8 mouse cellular contexts compared by ENCODE assay signal in the genomic region with DNA sequence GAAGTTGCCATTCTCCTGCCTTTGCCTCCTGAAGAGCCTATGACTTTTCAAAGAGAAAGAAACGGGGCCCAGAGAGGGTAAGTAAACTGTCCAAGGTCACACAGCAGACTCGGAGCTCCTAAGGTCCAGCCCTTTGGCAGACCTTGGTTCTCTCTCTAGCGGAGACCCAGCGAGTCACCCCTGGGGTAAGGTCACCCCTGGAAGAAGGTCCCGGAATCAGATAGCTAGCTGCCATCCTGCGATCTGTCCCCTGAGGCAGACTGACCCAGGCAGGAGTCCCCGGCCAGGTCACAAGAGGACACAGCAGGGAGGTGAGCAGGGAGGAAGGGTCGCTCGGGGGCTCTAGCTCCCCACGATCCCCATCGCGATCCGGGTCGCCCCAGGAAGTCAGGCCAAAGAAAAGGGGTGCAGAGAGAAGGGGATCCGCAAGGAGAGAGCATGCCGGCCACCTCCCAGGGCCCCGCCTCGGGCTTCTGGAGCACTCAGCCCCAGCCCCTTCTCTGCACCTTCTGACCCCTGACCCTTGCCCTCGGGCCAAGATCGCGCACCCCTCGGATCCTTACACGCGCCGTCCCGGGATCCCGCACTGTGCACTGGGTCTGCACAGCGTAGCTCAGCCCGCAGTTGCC. TPM values are rescaled to one million over a fixed set of nuclear protein-coding genes. Genes with fewer than 3 reads are reported as not detected.
DNase-seq lines count a peak whose midpoint lies in the region; ATAC-seq and TF ChIP-seq lines count a peak whose summit lies in the region.

No protein-coding gene starts in this region.

- no peak for TF ChIP-seq CTCF in testis, adult 2 months (IDR thresholded peaks at IDR 0.05; ENCODE audit: control insufficient read depth, insufficient read depth, insufficient replicate concordance, low read depth, low read length)
- TF ChIP-seq CTCF in liver, adult 2 months (IDR thresholded peaks at IDR 0.05; ENCODE audit: low read depth, low read length), result no peak

- WGBS in liver, adult 2 months, result under 1% methylated on average over 29 of the region's 29 CpGs
- WGBS in stomach, embryonic 16.5 days, result under 1% methylated on average over 29 of the region's 29 CpGs

- H3K27ac ChIP-seq in testis, adult 2 months (ENCODE audit: control insufficient read depth, insufficient read depth, low read depth, low read length), result peak overlapping the region; percentile 34; the same call in 1 of the 2 replicates
- peak overlapping the region; percentile 73 for H3K27ac ChIP-seq in liver, adult 2 months (replicated peaks; ENCODE audit: insufficient read depth, low read depth, low read length)
- H3K27ac ChIP-seq in stomach, embryonic 16.5 days (ENCODE audit: low read length), result peak overlapping the region; percentile 34; the same call in 1 of the 2 replicates

- no peaks in the 10 kb centered on the region for H3K27me3 ChIP-seq in testis, adult 2 months (ENCODE audit: control insufficient read depth, insufficient read depth, low read length)
- H3K27me3 ChIP-seq in liver, adult 2 months (ENCODE audit: control insufficient read depth, insufficient read depth, low read length), result no peaks in the 10 kb centered on the region
- H3K27me3 ChIP-seq in stomach, embryonic 16.5 days (ENCODE audit: control insufficient read depth, insufficient read depth, low read length), result no peaks in the 10 kb centered on the region

- peak overlapping the region; percentile 88 for H3K4me2 ChIP-seq in stomach, embryonic 16.5 days (ENCODE audit: low read depth, low read length)

- peak; percentile 62 for DNase-seq in adrenal gland, adult 2 months
- DNase-seq in adrenal gland, adult 8-10 months, result no peak
- no peak for DNase-seq in testis, postnatal 14 days (ENCODE audit: low spot score)
- no peak for DNase-seq in liver, adult 2 months (ENCODE audit: extremely low read depth, low read depth, low spot score)
- DNase-seq in adrenal gland, postnatal 25 days, result no peak
- no peak for DNase-seq in kidney, adult 8-10 months

- TF ChIP-seq POLR2A in testis, adult 2 months (IDR thresholded peaks at IDR 0.05; ENCODE audit: control insufficient read depth, low read depth, low read length), result no peak
- no peak for TF ChIP-seq POLR2A in liver, adult 2 months (IDR thresholded peaks at IDR 0.05; ENCODE audit: extremely low read depth, insufficient read depth, low read length)

- peaks cover 14% of the 10 kb centered on the region for H3K79me2 ChIP-seq in liver, adult 2 months (ENCODE audit: control insufficient read depth, insufficient read depth, low read length)

- H3K36me3 ChIP-seq in testis, adult 2 months (ENCODE audit: control insufficient read depth, insufficient read depth, low read length), result no peaks in the 10 kb centered on the region
- H3K36me3 ChIP-seq in liver, adult 2 months (ENCODE audit: control insufficient read depth, insufficient read depth, low read length), result peaks cover 13% of the 10 kb centered on the region; the same call in 1 of the 2 replicates
- peaks cover 2% of the 10 kb centered on the region; the same call in 1 of the 2 replicates for H3K36me3 ChIP-seq in stomach, embryonic 16.5 days (ENCODE audit: control insufficient read depth, insufficient read depth, low read length)

- 0 out of 2 replicates have a peak, but pooled peaks cover 8% of the 10 kb centered on the region for H3K9me3 ChIP-seq in stomach, embryonic 16.5 days (replicated peaks; ENCODE audit: control insufficient read depth, low read length)

- H3K4me3 ChIP-seq in testis, adult 2 months (ENCODE audit: control insufficient read depth, low read depth, low read length), result peak overlapping the region; percentile 85
- peak overlapping the region; percentile 79 for H3K4me3 ChIP-seq in liver, adult 2 months (ENCODE audit: insufficient read depth, low read depth, low read length)
- H3K4me3 ChIP-seq in stomach, embryonic 16.5 days (replicated peaks; ENCODE audit: low read length), result peak overlapping the region; percentile 78

- ATAC-seq in stomach, embryonic 16.5 days (ENCODE audit: insufficient read depth, low FRiP score), result no peak

- H3K4me1 ChIP-seq in testis, adult 2 months (ENCODE audit: control insufficient read depth, insufficient read depth, low read length), result peaks cover 24% of the 10 kb centered on the region
- peaks cover 16% of the 10 kb centered on the region for H3K4me1 ChIP-seq in liver, adult 2 months (ENCODE audit: control insufficient read depth, insufficient read depth, low read length)
- H3K4me1 ChIP-seq in stomach, embryonic 16.5 days (ENCODE audit: control insufficient read depth, insufficient read depth, low read length), result peaks cover 22% of the 10 kb centered on the region

- peak overlapping the region; percentile 90 for H3K9ac ChIP-seq in liver, adult 2 months (ENCODE audit: low read depth, low read length)
- peak overlapping the region; percentile 89 for H3K9ac ChIP-seq in stomach, embryonic 16.5 days (ENCODE audit: low read length)

RNA-seq across cellular contexts. Expression of gene Tpcn1, which starts 0.4 kb away (rescaled TPM):
- 10 to 100 TPM; 38.1 to 51.3 TPM for total RNA-seq in adrenal gland, adult 2 months (2021)
- 48.9 and 59.8 TPM in 2 replicates for polyA plus RNA-seq in adrenal gland, adult 2 months (2012; rRNA removed)
- total RNA-seq in adrenal gland, adult 8-10 months (2022), result 10 to 100 TPM; 33.9 to 44.5 (median 40.0) TPM
- polyA plus RNA-seq in testis, adult 2 months (2012; rRNA removed), result 18.7 and 20.7 TPM in 2 replicates
- 7.6 and 11.5 TPM in 2 replicates for total RNA-seq in liver, adult 2 months (2014; rRNA removed)
- polyA plus RNA-seq in liver, adult 2 months (2012; rRNA removed), result 51.9 and 78.1 TPM in 2 replicates
- polyA plus RNA-seq in stomach, embryonic 16.5 days (2015; fragmentation: Nextera tagmentation; extraction: Ambion mirVana), result 21.5 and 23.8 TPM in 2 replicates
- total RNA-seq in adrenal gland, postnatal 25 days (2021), result 40.2 and 42.4 TPM in 2 replicates

RNA-seq across cellular contexts. Expression of gene Iqcd, which starts 0.8 kb away (rescaled TPM):
- under 1 TPM; 0.29 to 0.55 TPM for total RNA-seq in adrenal gland, adult 2 months (2021)
- 0.29 and 0.49 TPM in 2 replicates for polyA plus RNA-seq in adrenal gland, adult 2 months (2012; rRNA removed)
- total RNA-seq in adrenal gland, adult 8-10 months (2022), result 1 to 10 TPM in 2 of 4 experiments, under 1 TPM in 2; 0.42 to 1.8 (median 1.1) TPM
- polyA plus RNA-seq in testis, adult 2 months (2012; rRNA removed), result 77.3 and 85.9 TPM in 2 replicates
- total RNA-seq in liver, adult 2 months (2014; rRNA removed), result 0.09 TPM in 1 of 2 replicates, not detected in the other
- 0.15 and 0.22 TPM in 2 replicates for polyA plus RNA-seq in liver, adult 2 months (2012; rRNA removed)
- polyA plus RNA-seq in stomach, embryonic 16.5 days (2015; fragmentation: Nextera tagmentation; extraction: Ambion mirVana), result 0.34 and 0.67 TPM in 2 replicates
- 0.57 and 0.67 TPM in 2 replicates for total RNA-seq in adrenal gland, postnatal 25 days (2021)

RNA-seq across cellular contexts. Expression of gene Rita1, which starts 24.3 kb away (rescaled TPM):
- 10 to 100 TPM; 11.6 to 22.7 TPM for total RNA-seq in adrenal gland, adult 2 months (2021)
- polyA plus RNA-seq in adrenal gland, adult 2 months (2012; rRNA removed), result 32.5 and 33.5 TPM in 2 replicates
- 10 to 100 TPM; 17.0 to 30.2 (median 22.3) TPM for total RNA-seq in adrenal gland, adult 8-10 months (2022)
- polyA plus RNA-seq in testis, adult 2 months (2012; rRNA removed), result 9.0 and 13.2 TPM in 2 replicates
- total RNA-seq in liver, adult 2 months (2014; rRNA removed), result 4.4 and 5.9 TPM in 2 replicates
- 9.1 and 10.5 TPM in 2 replicates for polyA plus RNA-seq in liver, adult 2 months (2012; rRNA removed)
- 13.4 and 13.5 TPM in 2 replicates for polyA plus RNA-seq in stomach, embryonic 16.5 days (2015; fragmentation: Nextera tagmentation; extraction: Ambion mirVana)
- 15.9 and 17.5 TPM in 2 replicates for total RNA-seq in adrenal gland, postnatal 25 days (2021)

RNA-seq across cellular contexts. Expression of gene Ddx54, which starts 24.5 kb away (rescaled TPM):
- 10 to 100 TPM; 46.8 to 49.5 TPM for total RNA-seq in adrenal gland, adult 2 months (2021)
- polyA plus RNA-seq in adrenal gland, adult 2 months (2012; rRNA removed), result 42.7 and 49.6 TPM in 2 replicates
- 10 to 100 TPM; 44.1 to 57.3 (median 56.5) TPM for total RNA-seq in adrenal gland, adult 8-10 months (2022)
- 14.9 and 16.6 TPM in 2 replicates for polyA plus RNA-seq in testis, adult 2 months (2012; rRNA removed)
- 15.2 and 19.8 TPM in 2 replicates for total RNA-seq in liver, adult 2 months (2014; rRNA removed)
- polyA plus RNA-seq in liver, adult 2 months (2012; rRNA removed), result 24.2 and 24.6 TPM in 2 replicates
- 41.9 and 45.6 TPM in 2 replicates for polyA plus RNA-seq in stomach, embryonic 16.5 days (2015; fragmentation: Nextera tagmentation; extraction: Ambion mirVana)
- 50.5 and 54.7 TPM in 2 replicates for total RNA-seq in adrenal gland, postnatal 25 days (2021)

RNA-seq across cellular contexts. Expression of gene Cfap73, which starts 46.0 kb away (rescaled TPM):
- total RNA-seq in adrenal gland, adult 2 months (2021), result 1 to 10 TPM in 1 of 2 experiments, not detected in 1; 1.6 TPM
- polyA plus RNA-seq in adrenal gland, adult 2 months (2012; rRNA removed), result not detected in 2 replicates
- total RNA-seq in adrenal gland, adult 8-10 months (2022), result under 1 TPM in 3 of 4 experiments, not detected in 1; 0.32 to 0.63 (median 0.46) TPM
- 6.4 and 7.8 TPM in 2 replicates for polyA plus RNA-seq in testis, adult 2 months (2012; rRNA removed)
- not detected in 2 replicates for total RNA-seq in liver, adult 2 months (2014; rRNA removed)
- not detected in 2 replicates for polyA plus RNA-seq in liver, adult 2 months (2012; rRNA removed)
- polyA plus RNA-seq in stomach, embryonic 16.5 days (2015; fragmentation: Nextera tagmentation; extraction: Ambion mirVana), result not detected in 2 replicates
- 2.8 and 3.1 TPM in 2 replicates for total RNA-seq in adrenal gland, postnatal 25 days (2021)
